Mouse (Mus musculus) NIH3T3 (cell line): ENCODE measurements around the gene Gpatch3.
A peak's percentile ranks its signal among the peaks of the same experiment; 100 is the strongest.

Experiments used
- DNase-seq: peaks from one replicate; pipeline ENCODE4 v3.0.0-alpha.2; 2012; ENCODE audit warnings: low read depth

Gene Gpatch3

GRCm38 (mm10) chr4:133619473-133620136 lies 45.1 kb downstream of the Gpatch3 start:
- no peak for DNase-seq

- no peak for DNase-seq
Measured at GRCm38 (mm10) chr4:133620668-133621067, 46.1 kb downstream of the Gpatch3 start.

GRCm38 (mm10) chr4:133622161-133622695 lies 47.7 kb downstream of the Gpatch3 start:
- DNase-seq, result no peak

GRCm38 (mm10) chr4:133624830-133625229 lies 50.3 kb downstream of the Gpatch3 start:
- no peak for DNase-seq

GRCm38 (mm10) chr4:133625621-133626071 lies 51.1 kb downstream of the Gpatch3 start:
- peak; percentile 55 for DNase-seq

GRCm38 (mm10) chr4:133626221-133626620 lies 51.7 kb downstream of the Gpatch3 start:
- no peak for DNase-seq

- DNase-seq, result no peak
Measured at GRCm38 (mm10) chr4:133626621-133627020, 52.1 kb downstream of the Gpatch3 start.

- no peak for DNase-seq
Measured at GRCm38 (mm10) chr4:133627039-133627438, 52.5 kb downstream of the Gpatch3 start.

- no peak for DNase-seq
Measured at GRCm38 (mm10) chr4:133628517-133628916, 54.0 kb downstream of the Gpatch3 start.

GRCm38 (mm10) chr4:133629191-133629590 lies 54.6 kb downstream of the Gpatch3 start:
- DNase-seq, result no peak

GRCm38 (mm10) chr4:133630326-133630920 lies 55.9 kb downstream of the Gpatch3 start:
- DNase-seq, result no peak

GRCm38 (mm10) chr4:133631071-133631768 lies 56.7 kb downstream of the Gpatch3 start:
- peak; percentile 58 for DNase-seq

GRCm38 (mm10) chr4:133631769-133632411 lies 57.3 kb downstream of the Gpatch3 start:
- peak; percentile 32 for DNase-seq

- peak; percentile 25 for DNase-seq
Measured at GRCm38 (mm10) chr4:133632483-133633327, 58.2 kb downstream of the Gpatch3 start.

GRCm38 (mm10) chr4:133633332-133634042 lies 58.9 kb downstream of the Gpatch3 start:
- DNase-seq, result peak; percentile 88
